Mouse (Mus musculus): ENCODE data around the gene Spdye4b. TPM values are rescaled to one million over a fixed set of nuclear protein-coding genes. Genes with fewer than 3 reads are reported as not detected.

Gene Spdye4b
- polyA plus RNA-seq, 1 experiment from 2014 or later: not detected

DNA sequence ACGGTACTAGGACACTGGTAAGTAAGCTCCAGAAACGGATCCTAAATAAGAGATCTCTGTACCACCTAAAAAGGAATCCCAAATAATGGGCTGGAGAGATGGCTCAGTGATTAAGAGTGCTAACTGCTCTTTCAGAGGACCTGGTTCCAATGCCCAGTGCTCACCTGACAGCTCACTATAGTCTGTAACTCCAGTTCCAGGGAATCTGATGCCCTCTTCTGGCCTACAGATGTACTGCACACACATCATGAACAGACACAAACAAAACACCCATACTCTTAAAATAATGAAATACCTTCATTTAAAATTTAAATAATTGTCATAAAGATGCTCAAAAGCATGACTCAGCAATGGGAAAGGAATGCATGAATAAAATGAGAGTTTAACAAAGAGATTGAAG is 31.3 kb upstream of the Spdye4b start:
- Histone ChIP-seq H3K4me2 (ENCODE audit: low read length) (no peak overlapping the region), H3K9me3 (ENCODE audit: control insufficient read depth, low read length) (peaks cover 17% of the 10 kb centered on the region; the same call in 1 of the 2 replicates), H3K27ac (replicated peaks in 1 of 2; ENCODE audit: control insufficient read depth in 1 of 2, insufficient read depth in 1 of 2, low read depth in 2 of 2, low read length in 2 of 2) (no peak overlapping the region), H3K4me1 (ENCODE audit: control insufficient read depth in 2 of 2, insufficient read depth in 2 of 2, low read length in 2 of 2) (no peaks in the 10 kb centered on the region), H3K27me3 (ENCODE audit: control insufficient read depth, insufficient read depth, low read length) (no peaks in the 10 kb centered on the region), H3K9ac (ENCODE audit: low read length) (no peak overlapping the region), H3K4me3 (ENCODE audit: control insufficient read depth in 1 of 2, insufficient read depth in 1 of 2, low read depth in 1 of 2, low read length in 2 of 2) (no peak overlapping the region), H3K36me3 (ENCODE audit: control insufficient read depth, insufficient read depth, low read length) (no peaks in the 10 kb centered on the region)
- WGBS: 82% methylated on average over 2 of the region's 2 CpGs
- no peak for ATAC-seq (ENCODE audit: insufficient number of reproducible peaks, insufficient read depth, low FRiP score, low read depth)

DNA sequence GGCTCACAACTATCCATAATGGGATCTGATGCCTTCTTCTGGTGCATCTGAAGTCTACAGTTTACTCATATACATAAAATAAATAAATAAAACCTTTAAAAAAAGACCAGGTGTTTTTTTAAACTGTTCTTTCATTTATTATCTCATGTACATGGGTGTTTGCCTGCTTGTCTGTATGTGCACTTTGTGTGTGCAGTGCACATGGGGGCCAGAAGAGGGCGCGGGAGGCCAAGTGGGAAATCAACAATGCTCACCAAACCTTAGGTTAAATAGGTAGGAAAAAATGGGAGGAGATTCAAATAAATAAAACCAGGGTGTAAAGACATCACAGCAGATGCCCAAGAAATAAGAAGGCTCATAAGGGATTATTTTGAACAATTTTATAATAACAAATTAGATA is 30.8 kb upstream of the Spdye4b start:
- Histone ChIP-seq H3K27ac (replicated peaks in 1 of 2; ENCODE audit: control insufficient read depth in 1 of 2, insufficient read depth in 1 of 2, low read depth in 2 of 2, low read length in 2 of 2) (no peak overlapping the region), H3K9me3 (ENCODE audit: control insufficient read depth, low read length) (peaks cover 17% of the 10 kb centered on the region; the same call in 1 of the 2 replicates), H3K4me2 (ENCODE audit: low read length) (no peak overlapping the region), H3K9ac (ENCODE audit: low read length) (no peak overlapping the region), H3K36me3 (ENCODE audit: control insufficient read depth, insufficient read depth, low read length) (no peaks in the 10 kb centered on the region), H3K27me3 (ENCODE audit: control insufficient read depth, insufficient read depth, low read length) (no peaks in the 10 kb centered on the region), H3K4me1 (ENCODE audit: control insufficient read depth in 2 of 2, insufficient read depth in 2 of 2, low read length in 2 of 2) (no peaks in the 10 kb centered on the region), H3K4me3 (ENCODE audit: control insufficient read depth in 1 of 2, insufficient read depth in 1 of 2, low read depth in 1 of 2, low read length in 2 of 2) (no peak overlapping the region)
- 77% methylated on average over 2 of the region's 2 CpGs for WGBS
- ATAC-seq (ENCODE audit: insufficient number of reproducible peaks, insufficient read depth, low FRiP score, low read depth): no peak

DNA sequence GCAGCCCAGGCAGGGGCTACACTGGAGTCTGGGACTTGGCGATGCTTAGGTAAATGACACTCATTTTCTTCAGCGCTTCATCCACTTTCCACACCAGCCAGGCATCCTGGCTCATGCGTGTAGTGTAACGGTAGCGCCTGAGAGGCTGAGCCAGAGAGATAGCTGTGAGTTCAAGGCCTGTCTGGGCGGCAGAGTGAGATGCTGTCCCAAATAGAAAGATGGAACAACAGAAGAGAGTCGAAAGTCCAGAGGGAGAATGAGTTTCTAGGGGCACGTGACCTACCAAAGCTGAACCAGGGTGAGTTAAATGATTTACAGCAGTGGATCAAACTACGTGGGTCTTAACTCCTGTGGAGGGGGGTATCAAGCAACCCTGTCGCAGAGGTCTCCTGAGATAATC is 27.1 kb upstream of the Spdye4b start:
- Histone ChIP-seq H3K9me3 (ENCODE audit: control insufficient read depth, low read length) (peaks cover 17% of the 10 kb centered on the region; the same call in 1 of the 2 replicates), H3K4me3 (ENCODE audit: control insufficient read depth in 1 of 2, insufficient read depth in 1 of 2, low read depth in 1 of 2, low read length in 2 of 2) (no peak overlapping the region), H3K27me3 (ENCODE audit: control insufficient read depth, insufficient read depth, low read length) (peaks cover 28% of the 10 kb centered on the region), H3K27ac (replicated peaks in 1 of 2; ENCODE audit: control insufficient read depth in 1 of 2, insufficient read depth in 1 of 2, low read depth in 2 of 2, low read length in 2 of 2) (no peak overlapping the region), H3K4me1 (ENCODE audit: control insufficient read depth in 2 of 2, insufficient read depth in 2 of 2, low read length in 2 of 2) (no peaks in the 10 kb centered on the region; a peak in 1 of 4 replicates), H3K36me3 (ENCODE audit: control insufficient read depth, insufficient read depth, low read length) (no peaks in the 10 kb centered on the region), H3K4me2 (ENCODE audit: low read length) (no peak overlapping the region), H3K9ac (ENCODE audit: low read length) (no peak overlapping the region)
- no peak for ATAC-seq (ENCODE audit: insufficient number of reproducible peaks, insufficient read depth, low FRiP score, low read depth)
- 81% methylated on average over 10 of the region's 10 CpGs for WGBS

GRCm38 (mm10) chr5:143155534-143155933 is 25.3 kb upstream of the Spdye4b start:
- 0 out of 2 replicates have a peak, but pooled peaks cover 8% of the 10 kb centered on the region for H3K9me3 ChIP-seq (ENCODE audit: control insufficient read depth, low read length)
- no peak for ATAC-seq (ENCODE audit: insufficient number of reproducible peaks, insufficient read depth, low FRiP score, low read depth)
- no peaks in the 10 kb centered on the region; a peak in 1 of 4 replicates for H3K4me1 ChIP-seq (ENCODE audit: control insufficient read depth in 2 of 2, insufficient read depth in 2 of 2, low read length in 2 of 2)
- H3K36me3 ChIP-seq (ENCODE audit: control insufficient read depth, insufficient read depth, low read length): no peaks in the 10 kb centered on the region
- no peak overlapping the region for H3K4me3 ChIP-seq (ENCODE audit: control insufficient read depth in 1 of 2, insufficient read depth in 1 of 2, low read depth in 1 of 2, low read length in 2 of 2)
- WGBS: 76% methylated on average over 3 of the region's 3 CpGs
- no peak overlapping the region for H3K9ac ChIP-seq (ENCODE audit: low read length)
- H3K4me2 ChIP-seq (ENCODE audit: low read length): no peak overlapping the region
- H3K27ac ChIP-seq (replicated peaks in 1 of 2; ENCODE audit: control insufficient read depth in 1 of 2, insufficient read depth in 1 of 2, low read depth in 2 of 2, low read length in 2 of 2): no peak overlapping the region
- peaks cover 38% of the 10 kb centered on the region for H3K27me3 ChIP-seq (ENCODE audit: control insufficient read depth, insufficient read depth, low read length)

GRCm38 (mm10) chr5:143165508-143166070 is 15.2 kb upstream of the Spdye4b start:
- no peaks in the 10 kb centered on the region for H3K9me3 ChIP-seq (ENCODE audit: control insufficient read depth, low read length)
- H3K27me3 ChIP-seq (ENCODE audit: control insufficient read depth, insufficient read depth, low read length): no peaks in the 10 kb centered on the region
- ATAC-seq (ENCODE audit: insufficient number of reproducible peaks, insufficient read depth, low FRiP score, low read depth): 0 out of 2 replicates have a peak, but pooled peaks have one; percentile 9
- no peaks in the 10 kb centered on the region for H3K36me3 ChIP-seq (ENCODE audit: control insufficient read depth, insufficient read depth, low read length)
- H3K27ac ChIP-seq (replicated peaks in 1 of 2; ENCODE audit: control insufficient read depth in 1 of 2, insufficient read depth in 1 of 2, low read depth in 2 of 2, low read length in 2 of 2): no peak overlapping the region
- peak overlapping the region; percentile 26 for H3K4me2 ChIP-seq (ENCODE audit: low read length)
- H3K4me3 ChIP-seq (ENCODE audit: control insufficient read depth in 1 of 2, insufficient read depth in 1 of 2, low read depth in 1 of 2, low read length in 2 of 2): no peak overlapping the region
- 12% methylated on average over 18 of the region's 18 CpGs for WGBS
- no peak overlapping the region for H3K9ac ChIP-seq (ENCODE audit: low read length)
- H3K4me1 ChIP-seq (ENCODE audit: control insufficient read depth in 2 of 2, insufficient read depth in 2 of 2, low read length in 2 of 2): no peaks in the 10 kb centered on the region

- Histone ChIP-seq H3K27ac (replicated peaks in 1 of 2; ENCODE audit: control insufficient read depth in 1 of 2, insufficient read depth in 1 of 2, low read depth in 2 of 2, low read length in 2 of 2) (no peak overlapping the region), H3K27me3 (ENCODE audit: control insufficient read depth, insufficient read depth, low read length) (no peaks in the 10 kb centered on the region), H3K36me3 (ENCODE audit: control insufficient read depth, insufficient read depth, low read length) (peaks cover 73% of the 10 kb centered on the region), H3K4me1 (ENCODE audit: control insufficient read depth in 2 of 2, insufficient read depth in 2 of 2, low read length in 2 of 2) (peaks cover 4 to 10% of the 10 kb centered on the region in 2 experiments; a peak in 3 of 4 replicates), H3K4me3 (ENCODE audit: control insufficient read depth in 1 of 2, insufficient read depth in 1 of 2, low read depth in 1 of 2, low read length in 2 of 2) (no peak overlapping the region), H3K9me3 (ENCODE audit: control insufficient read depth, low read length) (peaks cover 16% of the 10 kb centered on the region; the same call in 1 of the 2 replicates), H3K4me2 (ENCODE audit: low read length) (no peak overlapping the region), H3K9ac (ENCODE audit: low read length) (no peak overlapping the region)
- 92% methylated on average over 4 of the region's 4 CpGs for WGBS
- no peak for ATAC-seq (ENCODE audit: insufficient number of reproducible peaks, insufficient read depth, low FRiP score, low read depth)
These were observed 4.8 kb upstream of the Spdye4b start for GRCm38 (mm10) chr5:143175970-143176369.

- no peaks in the 10 kb centered on the region for H3K27me3 ChIP-seq (ENCODE audit: control insufficient read depth, insufficient read depth, low read length)
- peaks cover 4 to 10% of the 10 kb centered on the region in 2 experiments; a peak in 3 of 4 replicates for H3K4me1 ChIP-seq (ENCODE audit: control insufficient read depth in 2 of 2, insufficient read depth in 2 of 2, low read length in 2 of 2)
- no peak overlapping the region for H3K4me2 ChIP-seq (ENCODE audit: low read length)
- no peak for ATAC-seq (ENCODE audit: insufficient number of reproducible peaks, insufficient read depth, low FRiP score, low read depth)
- peaks cover 57% of the 10 kb centered on the region for H3K36me3 ChIP-seq (ENCODE audit: control insufficient read depth, insufficient read depth, low read length)
- no peak overlapping the region for H3K9ac ChIP-seq (ENCODE audit: low read length)
- no peak overlapping the region for H3K27ac ChIP-seq (replicated peaks in 1 of 2; ENCODE audit: control insufficient read depth in 1 of 2, insufficient read depth in 1 of 2, low read depth in 2 of 2, low read length in 2 of 2)
- H3K4me3 ChIP-seq (ENCODE audit: control insufficient read depth in 1 of 2, insufficient read depth in 1 of 2, low read depth in 1 of 2, low read length in 2 of 2): no peak overlapping the region
- peaks cover 13% of the 10 kb centered on the region; the same call in 1 of the 2 replicates for H3K9me3 ChIP-seq (ENCODE audit: control insufficient read depth, low read length)
- WGBS: 89% methylated on average over 3 of the region's 3 CpGs
These were observed 3.1 kb upstream of the Spdye4b start for GRCm38 (mm10) chr5:143177541-143178200.

Data from heart, embryonic 14.5 days (tissue).